Mouse (Mus musculus): Measurements from ENCODE around the gene Pop7. TPM values are rescaled to one million over a fixed set of nuclear protein-coding genes. Genes with fewer than 3 reads are reported as not detected.

Pop7 gene
- polyA plus RNA-seq, 1 experiment = 63.5 TPM

DNA sequence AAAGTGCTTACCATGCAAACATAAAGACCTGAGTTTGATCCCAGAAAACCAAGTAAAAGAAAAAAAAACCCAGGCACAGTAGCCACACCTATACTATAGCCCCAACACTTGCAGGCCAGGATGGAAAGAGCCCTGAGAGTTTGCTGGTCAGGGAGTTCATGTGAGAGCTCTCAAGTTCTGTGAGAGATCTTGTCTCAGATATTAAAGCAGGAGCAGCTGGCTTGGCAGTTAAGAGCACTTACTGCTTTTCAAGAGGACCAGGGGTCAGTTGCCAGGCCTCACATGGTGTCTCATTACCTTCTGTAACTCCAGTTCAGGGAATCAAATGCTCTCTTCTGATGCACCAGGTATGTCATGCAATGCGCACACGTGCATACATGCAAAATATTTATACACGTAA lies 32.4 kb upstream of the Pop7 start:
- H3K79me3 ChIP-seq (ENCODE audit: low read depth) = peaks cover 24% of the 10 kb centered on the region
- H3ac ChIP-seq (ENCODE audit: control insufficient read depth, insufficient read length, low read depth) = no peak overlapping the region
- peaks cover 3% of the 10 kb centered on the region for H3K36me3 ChIP-seq (ENCODE audit: control insufficient read depth, insufficient read depth)
- H3K79me2 ChIP-seq (ENCODE audit: control insufficient read depth, insufficient read depth) = peaks cover 32% of the 10 kb centered on the region
- H3K27me3 ChIP-seq (ENCODE audit: control insufficient read depth, insufficient read depth, insufficient read length) = no peaks in the 10 kb centered on the region
- TF ChIP-seq CTCF (IDR thresholded peaks at IDR 0.05; ENCODE audit: control insufficient read depth, insufficient read depth, insufficient read length) (no peak), CEBPB (IDR thresholded peaks at IDR 0.05; ENCODE audit: low read depth) (no peak), FOSL1 (IDR thresholded peaks at IDR 0.05; ENCODE audit: insufficient read depth, low read length, poor library complexity, severe bottlenecking) (no peak), MYOG (IDR thresholded peaks at IDR 0.05; ENCODE audit: control insufficient read depth, extremely low read depth, insufficient read length) (no peak), USF1 (IDR thresholded peaks at IDR 0.05; ENCODE audit: low read depth) (no peak), MAX (IDR thresholded peaks at IDR 0.05) (no peak), MYOD1 (IDR thresholded peaks at IDR 0.05; ENCODE audit: control insufficient read depth, insufficient read length, low read depth) (no peak)
- H3K4me3 ChIP-seq (ENCODE audit: insufficient read depth, poor library complexity, severe bottlenecking) = no peak overlapping the region

DNA sequence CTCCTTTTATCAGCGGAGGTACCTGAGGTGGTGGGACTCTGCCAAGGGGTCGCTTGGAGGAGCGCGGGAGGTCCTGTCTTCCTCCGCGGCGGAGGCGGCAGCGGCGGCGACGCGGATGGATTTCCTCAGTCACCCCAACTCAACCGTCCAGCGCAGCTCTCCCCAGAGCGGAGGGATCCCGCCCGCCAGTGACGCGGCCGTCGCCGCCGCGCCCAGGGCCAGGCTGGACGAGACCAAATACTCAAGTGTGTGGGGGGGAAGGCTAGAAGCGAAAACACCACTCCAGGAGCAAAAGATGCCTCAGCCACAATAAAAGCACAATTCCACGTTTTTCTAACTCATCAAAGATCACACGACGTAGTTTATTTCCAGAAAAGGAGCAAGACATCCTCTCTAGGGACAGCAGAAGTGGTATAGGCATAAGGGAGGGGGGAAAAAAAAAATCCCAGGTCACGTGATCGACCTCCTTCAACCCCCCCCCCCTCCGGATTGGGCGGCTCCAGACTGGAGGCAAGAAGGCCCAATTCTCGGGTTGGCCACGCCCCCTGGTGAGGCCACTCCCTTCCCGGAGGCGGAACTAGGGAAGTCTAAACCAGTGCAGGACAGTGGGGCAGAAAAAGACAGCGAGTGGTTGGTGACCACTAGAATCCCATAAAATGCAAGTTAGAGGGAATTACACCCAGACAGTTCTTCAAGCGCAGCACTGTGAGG lies 31.0 kb upstream of the Pop7 start, which contains the start of the genes Epo and Gnb2:
TSS of gene Epo (minus strand) at position 126 of the 711 bp plus-strand sequence.
TSS of gene Gnb2 (minus strand) at position 394 of the 711 bp plus-strand sequence.
- H3ac ChIP-seq (ENCODE audit: control insufficient read depth, insufficient read length, low read depth) = peak within 1 kb of the TSS; percentile 78
- H3K36me3 ChIP-seq (ENCODE audit: control insufficient read depth, insufficient read depth) = peaks cover 18% of the 10 kb centered on the region
- no peaks in the 10 kb centered on the region for H3K27me3 ChIP-seq (ENCODE audit: control insufficient read depth, insufficient read depth, insufficient read length)
- H3K79me3 ChIP-seq (ENCODE audit: low read depth) = peaks cover 24% of the 10 kb centered on the region
- TF ChIP-seq MYOD1 (IDR thresholded peaks at IDR 0.05; ENCODE audit: control insufficient read depth, insufficient read length, low read depth) (no peak), USF1 (IDR thresholded peaks at IDR 0.05; ENCODE audit: low read depth) (peak; percentile 96), CEBPB (IDR thresholded peaks at IDR 0.05; ENCODE audit: low read depth) (no peak), MAX (IDR thresholded peaks at IDR 0.05) (no peak), CTCF (IDR thresholded peaks at IDR 0.05; ENCODE audit: control insufficient read depth, insufficient read depth, insufficient read length) (no peak), MYOG (IDR thresholded peaks at IDR 0.05; ENCODE audit: control insufficient read depth, extremely low read depth, insufficient read length) (no peak), FOSL1 (IDR thresholded peaks at IDR 0.05; ENCODE audit: insufficient read depth, low read length, poor library complexity, severe bottlenecking) (peak; percentile 7)
- H3K79me2 ChIP-seq (ENCODE audit: control insufficient read depth, insufficient read depth) = peaks cover 47% of the 10 kb centered on the region
- H3K4me3 ChIP-seq (ENCODE audit: insufficient read depth, poor library complexity, severe bottlenecking) = peak within 1 kb of the TSS; percentile 74

DNA sequence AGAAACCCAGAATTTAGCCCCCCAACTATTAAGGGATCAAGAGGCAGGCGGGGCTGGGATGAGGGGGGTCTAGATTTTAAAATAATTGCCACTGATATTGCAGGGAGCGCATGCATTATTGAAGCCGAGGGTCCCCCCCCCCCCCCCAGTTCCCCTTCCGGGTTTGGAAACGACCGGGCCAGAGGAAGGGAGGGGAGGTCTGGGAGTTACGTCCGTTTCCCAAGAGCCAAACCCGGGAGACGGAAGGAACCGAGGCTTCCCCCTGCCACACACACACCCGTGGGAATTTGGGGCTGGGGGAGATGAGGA lies 30.4 kb upstream of the Pop7 start:
- H3K4me3 ChIP-seq (ENCODE audit: insufficient read depth, poor library complexity, severe bottlenecking) = peak overlapping the region; percentile 74
- peaks cover 24% of the 10 kb centered on the region for H3K79me3 ChIP-seq (ENCODE audit: low read depth)
- H3K36me3 ChIP-seq (ENCODE audit: control insufficient read depth, insufficient read depth) = peaks cover 23% of the 10 kb centered on the region
- H3K79me2 ChIP-seq (ENCODE audit: control insufficient read depth, insufficient read depth) = peaks cover 48% of the 10 kb centered on the region
- H3ac ChIP-seq (ENCODE audit: control insufficient read depth, insufficient read length, low read depth) = peak overlapping the region; percentile 78
- no peaks in the 10 kb centered on the region for H3K27me3 ChIP-seq (ENCODE audit: control insufficient read depth, insufficient read depth, insufficient read length)
- TF ChIP-seq FOSL1 (IDR thresholded peaks at IDR 0.05; ENCODE audit: insufficient read depth, low read length, poor library complexity, severe bottlenecking) = no peak
- no peak for TF ChIP-seq MYOD1 (IDR thresholded peaks at IDR 0.05; ENCODE audit: control insufficient read depth, insufficient read length, low read depth)

DNA sequence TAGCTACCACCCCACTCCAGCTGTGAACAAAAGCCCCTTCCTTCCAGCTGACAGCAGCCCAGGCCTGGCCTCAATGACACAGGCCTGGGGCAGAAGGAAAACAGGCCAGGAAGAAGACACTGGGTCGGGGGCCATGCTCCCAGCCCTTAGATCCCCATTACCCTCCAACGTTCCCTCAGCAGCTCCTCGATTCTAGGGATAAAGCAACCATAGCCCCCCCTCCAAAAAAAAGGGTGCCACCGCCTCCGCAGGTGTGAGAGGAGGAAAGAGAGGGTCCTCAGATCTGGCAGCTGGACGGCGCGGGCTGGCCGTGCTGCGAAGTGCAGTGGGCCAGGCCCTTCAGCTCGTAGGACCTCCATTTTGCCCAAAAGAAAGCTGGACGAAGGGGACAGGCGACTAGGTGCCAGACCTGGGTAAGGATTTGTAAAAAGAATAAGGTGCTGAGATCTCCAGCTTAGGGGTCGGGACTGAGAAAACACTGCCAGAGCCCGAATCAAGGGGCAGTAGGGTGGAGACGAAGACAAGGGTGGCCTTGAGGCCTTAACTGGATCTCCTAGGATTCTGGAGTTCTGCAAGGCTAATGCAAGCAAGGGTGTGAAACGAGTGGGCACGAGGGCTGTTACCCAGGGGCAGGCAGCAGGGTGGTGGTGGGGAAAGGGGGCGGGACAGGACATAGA lies 30.0 kb upstream of the Pop7 start:
- peaks cover 48% of the 10 kb centered on the region for H3K79me2 ChIP-seq (ENCODE audit: control insufficient read depth, insufficient read depth)
- peak overlapping the region; percentile 74 for H3K4me3 ChIP-seq (ENCODE audit: insufficient read depth, poor library complexity, severe bottlenecking)
- H3ac ChIP-seq (ENCODE audit: control insufficient read depth, insufficient read length, low read depth) = peak overlapping the region; percentile 78
- H3K27me3 ChIP-seq (ENCODE audit: control insufficient read depth, insufficient read depth, insufficient read length) = no peaks in the 10 kb centered on the region
- no peak for TF ChIP-seq USF1 (IDR thresholded peaks at IDR 0.05; ENCODE audit: low read depth)
- no peak for TF ChIP-seq MAX (IDR thresholded peaks at IDR 0.05)
- TF ChIP-seq CEBPB (IDR thresholded peaks at IDR 0.05; ENCODE audit: low read depth) = no peak
- no peak for TF ChIP-seq FOSL1 (IDR thresholded peaks at IDR 0.05; ENCODE audit: insufficient read depth, low read length, poor library complexity, severe bottlenecking)
- no peak for TF ChIP-seq MYOG (IDR thresholded peaks at IDR 0.05; ENCODE audit: control insufficient read depth, extremely low read depth, insufficient read length)
- no peak for TF ChIP-seq CTCF (IDR thresholded peaks at IDR 0.05; ENCODE audit: control insufficient read depth, insufficient read depth, insufficient read length)
- TF ChIP-seq MYOD1 (IDR thresholded peaks at IDR 0.05; ENCODE audit: control insufficient read depth, insufficient read length, low read depth) = no peak
- peaks cover 24% of the 10 kb centered on the region for H3K79me3 ChIP-seq (ENCODE audit: low read depth)
- H3K36me3 ChIP-seq (ENCODE audit: control insufficient read depth, insufficient read depth) = peaks cover 26% of the 10 kb centered on the region

DNA sequence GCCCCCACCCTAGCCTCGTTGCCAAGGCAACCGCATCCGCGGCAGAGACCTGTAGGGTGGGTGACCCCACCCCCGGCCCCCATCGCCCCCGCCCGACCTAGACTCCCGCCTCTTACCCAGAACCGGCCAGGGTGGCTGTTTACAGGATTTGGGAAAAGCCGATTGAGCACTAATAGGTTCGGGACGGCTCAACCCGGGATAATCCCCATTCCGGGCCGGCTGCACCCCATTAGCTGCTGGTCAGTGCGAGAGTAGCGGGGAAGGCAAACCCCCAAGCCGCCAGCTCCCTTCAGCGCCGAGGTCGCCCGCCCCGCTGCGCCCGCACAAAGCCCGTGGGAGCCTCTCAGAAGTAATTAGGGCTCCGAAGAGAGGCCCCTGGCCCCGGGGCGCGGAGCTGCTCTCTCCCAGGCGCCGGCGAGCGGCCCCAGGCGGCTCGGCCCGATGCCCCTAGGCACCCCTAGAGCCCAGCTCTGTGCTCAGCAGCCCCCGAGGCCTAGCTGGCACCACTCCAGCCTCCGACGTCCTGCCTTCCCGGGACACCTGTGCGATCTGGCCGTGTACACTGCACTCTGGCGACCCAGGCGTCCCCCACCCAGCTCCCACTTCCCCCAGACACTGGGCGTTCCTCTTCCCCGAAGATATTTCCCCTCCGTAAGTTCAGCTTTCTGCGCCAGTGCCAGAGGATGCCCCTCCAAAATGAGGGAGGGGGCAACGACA lies 29.3 kb upstream of the Pop7 start:
- peaks cover 24% of the 10 kb centered on the region for H3K79me3 ChIP-seq (ENCODE audit: low read depth)
- TF ChIP-seq MYOG (IDR thresholded peaks at IDR 0.05; ENCODE audit: control insufficient read depth, extremely low read depth, insufficient read length) (no peak), CTCF (IDR thresholded peaks at IDR 0.05; ENCODE audit: control insufficient read depth, insufficient read depth, insufficient read length) (no peak), CEBPB (IDR thresholded peaks at IDR 0.05; ENCODE audit: low read depth) (no peak), USF1 (IDR thresholded peaks at IDR 0.05; ENCODE audit: low read depth) (no peak), FOSL1 (IDR thresholded peaks at IDR 0.05; ENCODE audit: insufficient read depth, low read length, poor library complexity, severe bottlenecking) (no peak), MAX (IDR thresholded peaks at IDR 0.05) (no peak), MYOD1 (IDR thresholded peaks at IDR 0.05; ENCODE audit: control insufficient read depth, insufficient read length, low read depth) (no peak)
- peak overlapping the region; percentile 78 for H3ac ChIP-seq (ENCODE audit: control insufficient read depth, insufficient read length, low read depth)
- peaks cover 48% of the 10 kb centered on the region for H3K79me2 ChIP-seq (ENCODE audit: control insufficient read depth, insufficient read depth)
- H3K4me3 ChIP-seq (ENCODE audit: insufficient read depth, poor library complexity, severe bottlenecking) = peak overlapping the region; percentile 74
- peaks cover 27% of the 10 kb centered on the region for H3K36me3 ChIP-seq (ENCODE audit: control insufficient read depth, insufficient read depth)
- no peaks in the 10 kb centered on the region for H3K27me3 ChIP-seq (ENCODE audit: control insufficient read depth, insufficient read depth, insufficient read length)

Data from C2C12 (cell line).